Mouse (Mus musculus) MEL-GATA-1-ER (cell line): Measurements from ENCODE around the gene Gm20604.

ENCODE experiments used
- DNase-seq: peaks from one replicate; pipeline ENCODE4 v3.0.0-alpha.2; 2012; ENCODE audit warnings: low read depth; ENCODE audit errors: extremely low read depth

The Gm20604 gene

GRCm38 (mm10) chr12:102706833-102707463 lies 51.5 kb downstream of the Gm20604 start:
- DNase-seq = no peak

DNA sequence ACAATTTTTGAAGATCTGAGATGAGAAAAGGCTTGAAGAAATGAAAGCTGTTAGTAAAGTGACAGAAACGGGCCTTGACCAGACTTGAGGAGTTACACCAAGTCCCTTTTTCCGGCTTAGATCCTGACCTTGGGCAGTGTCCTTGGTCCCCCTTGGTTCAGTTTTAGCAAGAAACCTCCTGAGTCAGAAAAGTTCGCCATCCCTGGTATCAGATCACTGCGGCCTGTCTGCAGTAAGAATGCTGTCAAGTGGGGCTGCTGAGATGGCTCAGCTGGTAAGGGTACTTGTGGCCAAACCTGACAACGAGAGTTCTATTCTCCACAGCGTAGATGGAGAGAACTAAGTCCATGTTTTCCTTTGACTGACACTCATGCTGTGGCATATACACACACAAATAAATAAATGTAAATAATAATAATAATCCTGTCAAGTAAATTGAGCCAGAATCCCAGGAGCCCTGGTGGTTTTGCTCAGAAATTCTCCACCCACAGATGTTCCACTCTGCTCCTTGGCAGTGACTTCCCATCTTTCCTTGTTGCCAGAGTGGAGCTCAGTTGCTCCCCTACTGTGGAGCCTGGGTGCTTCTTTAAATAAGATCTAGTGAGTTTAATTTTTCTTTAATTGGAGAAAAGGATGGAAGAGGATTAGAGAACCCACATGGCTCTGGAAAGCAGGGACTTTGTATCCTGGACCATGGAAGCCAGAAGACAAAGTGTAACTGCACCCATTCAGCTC lies 52.4 kb downstream of the Gm20604 start:
- DNase-seq = no peak

DNA sequence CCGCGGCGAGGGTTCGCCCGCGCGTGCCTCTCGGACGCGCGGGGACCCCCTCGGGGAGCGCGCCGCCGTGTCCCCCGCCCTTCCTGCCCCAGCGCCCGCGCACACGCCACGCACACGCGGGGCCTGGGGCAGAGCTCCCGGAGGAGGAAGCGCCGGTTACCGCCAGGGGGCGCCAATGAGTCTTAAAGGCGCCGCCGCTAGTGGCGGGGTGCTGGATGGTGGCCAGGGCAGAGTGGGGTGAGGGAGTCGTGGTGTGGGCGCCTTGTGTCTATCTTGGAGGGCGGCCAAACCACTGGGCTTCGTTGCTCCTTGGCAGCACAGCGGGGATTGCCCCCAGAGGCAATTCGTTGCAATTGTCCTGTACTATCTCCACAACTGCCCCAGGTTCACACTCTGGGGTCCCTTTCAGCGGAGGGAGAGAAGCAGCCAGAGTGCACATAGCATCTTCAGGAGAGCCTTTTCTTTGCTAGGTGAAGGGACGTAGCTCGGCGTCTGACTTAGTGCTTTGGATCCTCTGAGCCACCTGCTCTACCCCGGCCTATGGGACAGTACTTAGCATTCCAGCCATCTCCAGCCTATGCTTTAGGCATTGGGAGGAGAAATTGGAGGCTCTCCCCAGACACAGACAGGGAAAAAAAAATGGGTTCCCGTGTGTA lies 53.1 kb downstream of the Gm20604 start:
- DNase-seq = peak; percentile 74

DNA sequence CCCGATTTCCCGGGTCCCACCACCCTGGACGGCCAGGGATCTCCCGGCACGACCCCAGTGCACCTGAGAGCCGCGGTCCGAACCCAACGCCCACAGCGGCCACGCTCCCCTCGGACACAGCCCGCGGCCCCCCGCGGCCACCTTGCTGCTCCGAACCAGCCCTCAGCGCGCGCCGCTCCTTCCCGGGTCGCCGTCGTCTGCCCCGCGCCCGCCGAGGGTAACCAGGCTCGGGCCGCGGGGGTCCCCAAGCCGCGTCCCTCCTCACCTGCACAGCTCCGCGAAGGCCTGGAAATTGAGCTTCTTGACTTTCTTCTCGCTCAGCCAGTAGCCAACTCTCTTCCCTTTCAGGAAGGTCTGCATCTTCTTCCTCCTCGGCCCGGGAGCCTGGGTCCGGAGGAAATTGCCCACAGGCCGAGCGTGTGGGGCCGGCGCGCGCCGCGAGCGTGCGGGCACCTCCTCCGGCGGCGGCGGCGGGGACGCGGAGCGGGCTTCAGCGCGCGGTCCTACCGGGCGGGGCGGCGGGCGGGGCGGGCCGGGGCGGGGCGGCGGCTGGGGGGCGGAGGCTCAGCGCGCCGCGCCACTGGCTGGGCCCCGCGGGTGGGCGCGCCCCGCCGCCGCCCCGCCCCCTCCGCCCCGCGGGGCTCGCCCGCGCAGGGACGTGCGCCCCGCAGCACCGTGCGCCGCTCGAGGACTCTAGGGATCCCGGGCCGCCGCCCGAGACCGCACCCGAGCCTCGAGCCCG lies 53.8 kb downstream of the Gm20604 start, which contains the start of gene Itpk1:
Itpk1 (minus strand) TSS at position 474 of the 742 bp plus-strand sequence.
- DNase-seq = no peak

DNA sequence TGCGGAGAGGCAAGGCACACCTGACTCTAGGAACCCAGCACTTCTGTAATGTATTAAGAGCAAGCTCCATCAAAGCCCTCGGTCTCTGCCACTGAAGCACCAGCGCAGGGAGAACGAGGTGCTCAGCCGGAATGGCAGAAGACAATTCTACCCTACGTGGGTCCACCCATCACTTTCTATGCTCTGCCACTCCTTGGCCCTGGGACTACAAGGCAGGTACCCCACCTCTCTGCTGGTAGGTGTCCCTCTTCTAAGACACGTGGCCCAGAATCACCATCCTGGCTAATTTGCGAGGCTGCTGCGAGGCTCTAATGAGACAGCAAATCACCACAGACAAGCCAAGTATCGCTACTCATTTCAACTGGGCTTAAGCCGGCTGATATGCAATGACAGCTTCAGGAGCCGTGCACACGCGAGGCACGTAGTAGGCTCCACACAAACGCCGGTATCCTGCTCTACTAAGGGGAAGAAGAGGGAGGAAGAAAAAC lies 54.5 kb downstream of the Gm20604 start:
- DNase-seq = no peak

DNA sequence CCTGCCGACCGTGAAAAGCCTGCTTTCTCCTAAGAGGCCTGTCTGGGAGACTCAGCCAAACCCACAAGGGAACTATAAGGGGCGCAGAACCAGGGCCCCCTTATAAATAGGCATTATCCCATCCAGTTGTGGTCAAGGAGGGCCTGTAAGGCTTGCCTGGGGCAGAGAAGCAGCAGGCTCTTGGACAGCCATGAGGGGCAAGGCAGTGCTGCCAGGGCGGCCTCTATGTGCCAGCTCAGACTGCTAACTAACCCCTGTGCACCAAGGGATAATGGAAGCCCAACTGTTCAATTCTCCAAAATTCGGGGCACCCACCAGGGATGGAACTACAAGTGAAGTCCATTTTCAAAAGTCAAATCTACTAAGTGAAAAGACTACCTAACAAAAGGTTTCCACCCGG lies 55.0 kb downstream of the Gm20604 start:
- DNase-seq = no peak

DNA sequence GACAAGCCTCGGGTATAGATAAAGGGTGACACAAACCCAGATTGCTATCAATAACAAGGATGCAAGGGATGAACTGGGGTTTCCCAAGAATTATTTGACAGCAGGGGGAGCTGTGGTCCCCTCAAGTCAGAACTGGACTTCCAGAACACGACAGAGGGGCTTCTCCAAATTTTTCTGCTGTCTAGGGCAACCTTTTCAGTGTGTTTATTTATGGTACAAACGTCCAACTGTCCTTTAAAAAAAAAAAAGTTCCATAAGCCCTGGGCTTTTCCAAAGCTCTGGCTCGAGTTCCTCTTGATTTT lies 55.4 kb downstream of the Gm20604 start:
- DNase-seq = no peak

DNA sequence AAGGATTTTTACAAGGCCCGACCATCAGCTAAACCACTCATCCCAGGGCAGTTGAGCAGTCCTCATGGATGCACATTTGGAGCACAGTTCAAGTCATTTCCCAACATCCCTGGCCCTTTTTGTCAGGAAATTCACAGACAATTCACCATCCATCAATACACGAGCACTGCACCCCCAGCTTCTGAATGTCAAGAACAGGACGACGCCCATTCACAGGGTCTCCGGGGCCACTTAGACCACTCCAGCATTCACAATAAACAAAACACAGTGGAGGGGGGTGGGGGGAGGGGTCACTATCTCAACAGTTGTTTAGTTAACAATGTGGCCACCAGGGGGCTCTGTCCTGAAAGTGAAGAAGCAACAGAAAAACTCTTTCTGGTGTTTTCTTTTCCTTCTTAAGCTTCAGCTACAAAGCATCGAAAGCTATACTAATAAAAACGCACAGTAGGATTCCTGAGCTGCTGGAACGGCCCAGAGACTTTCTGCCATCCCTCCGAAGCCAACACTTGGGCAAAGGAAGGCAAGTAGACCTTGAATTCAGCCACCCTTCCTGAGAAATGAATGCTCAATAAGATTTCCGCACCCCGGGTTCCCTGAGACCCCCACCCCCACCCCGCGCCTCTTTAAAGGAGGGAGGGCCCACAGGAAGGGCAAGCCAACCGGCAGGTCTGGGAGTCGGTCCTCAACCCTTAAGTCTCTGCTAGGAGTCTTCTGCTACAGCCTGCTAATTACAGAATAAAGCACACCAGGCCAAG lies 55.9 kb downstream of the Gm20604 start:
- DNase-seq = no peak

DNA sequence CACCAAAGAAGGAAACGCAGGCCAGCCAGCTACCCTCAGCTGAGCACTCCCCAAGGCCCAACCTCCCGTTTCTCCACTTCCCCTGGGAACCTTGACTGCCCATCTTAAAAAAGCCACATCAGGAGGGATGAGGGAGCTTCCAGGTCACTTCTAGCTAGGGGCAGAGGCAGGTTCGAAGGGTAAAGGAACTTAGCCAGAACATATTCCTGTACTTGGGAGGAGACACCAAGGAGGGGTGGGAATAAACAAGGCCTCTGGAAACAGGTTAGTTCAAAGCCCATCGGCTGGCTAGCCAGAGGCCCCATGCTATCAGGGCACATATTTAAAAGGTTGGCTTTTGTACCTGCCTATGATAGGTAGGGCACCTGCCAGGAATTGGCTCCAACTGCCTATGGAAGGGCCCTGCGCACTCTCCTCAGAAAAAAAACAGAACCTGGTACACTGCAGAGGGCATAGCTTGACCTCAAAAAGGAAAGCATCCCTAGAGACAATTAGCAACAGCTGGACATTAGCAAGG lies 56.7 kb downstream of the Gm20604 start:
- no peak for DNase-seq

- DNase-seq = no peak
Observed at GRCm38 (mm10) chr12:102700453-102700852, 58.0 kb downstream of the Gm20604 start.

DNA sequence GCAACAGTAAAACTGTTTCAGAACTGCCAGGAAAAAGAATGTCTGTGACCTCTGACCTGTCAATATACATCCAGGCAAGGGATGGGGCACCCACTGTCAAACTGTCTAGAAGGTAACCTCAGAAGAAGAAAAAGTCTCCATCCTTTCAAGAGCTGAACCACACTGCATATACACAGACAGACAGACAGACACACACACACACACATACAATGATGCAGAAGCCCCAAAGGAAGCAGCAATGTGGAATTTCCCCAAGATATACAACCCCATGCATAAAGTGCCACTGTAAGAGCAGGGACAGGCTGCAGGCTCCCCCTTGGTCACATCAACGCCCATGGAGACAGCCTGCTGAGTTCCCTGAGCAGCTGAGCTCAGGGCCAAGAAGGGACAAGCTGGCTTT lies 59.3 kb downstream of the Gm20604 start:
- no peak for DNase-seq

DNA sequence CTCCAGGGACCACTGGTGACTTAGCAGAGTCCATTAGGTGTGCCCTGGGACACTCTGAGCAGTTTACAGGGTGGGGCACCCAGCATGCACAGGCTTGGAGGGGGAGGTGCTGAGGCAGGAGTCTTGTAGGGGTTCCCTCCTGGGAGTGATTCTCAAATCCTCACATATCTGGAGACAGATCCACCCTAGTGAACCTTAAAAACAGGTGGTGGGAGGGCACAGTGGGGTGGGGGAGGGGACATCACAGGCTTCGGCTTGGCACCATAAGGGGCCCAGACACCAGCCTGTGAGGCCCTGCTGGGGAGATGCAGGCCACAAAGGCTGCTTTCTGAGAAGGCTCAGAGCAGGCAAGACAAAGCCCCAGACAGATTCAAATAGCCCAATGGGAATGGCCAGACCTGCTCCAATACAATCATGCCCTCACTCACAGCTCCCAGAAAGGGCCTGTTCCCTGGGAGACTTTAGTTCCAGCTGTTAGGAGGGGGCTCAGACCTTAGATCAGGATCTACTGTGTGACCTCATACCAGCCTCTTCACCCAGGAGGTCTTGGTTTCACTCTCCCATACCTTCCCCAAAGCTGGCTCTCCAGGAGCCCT lies 60.3 kb downstream of the Gm20604 start:
- DNase-seq = no peak

- no peak for DNase-seq
Observed at GRCm38 (mm10) chr12:102697381-102697780, 61.1 kb downstream of the Gm20604 start.

DNA sequence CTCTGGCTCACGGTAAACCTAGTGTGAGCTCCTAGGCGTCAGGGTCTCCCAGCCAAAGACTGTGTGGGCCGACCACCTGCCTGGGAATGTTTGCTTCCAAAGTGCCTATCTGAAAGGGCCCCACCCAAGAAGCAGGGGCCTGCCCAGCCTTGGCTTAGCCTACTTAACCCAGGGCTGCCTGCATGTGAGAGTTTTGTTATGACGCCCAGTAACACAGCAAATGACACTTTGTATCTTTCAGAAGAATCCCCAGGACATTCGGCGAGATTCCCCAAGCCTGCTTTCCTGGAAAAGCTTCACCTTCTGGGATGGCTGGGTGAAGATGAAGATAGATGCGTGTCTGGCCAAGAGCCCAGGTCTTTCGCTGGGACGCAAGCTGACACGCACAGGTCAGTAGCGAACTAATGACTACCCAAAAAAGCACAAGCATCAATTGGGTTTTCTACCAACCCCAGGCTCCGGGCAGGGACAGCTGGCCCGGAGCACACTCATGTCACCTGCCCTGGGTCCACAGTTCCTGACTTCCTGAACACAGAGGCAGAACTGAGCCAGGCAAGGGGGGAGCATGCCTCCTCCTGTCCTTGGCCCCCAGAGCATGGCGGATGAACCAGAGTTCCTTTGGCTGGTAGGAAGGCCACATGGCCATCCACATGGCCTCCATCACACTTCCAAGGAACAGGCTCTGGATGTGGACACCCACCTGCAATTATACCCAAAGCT lies 61.7 kb downstream of the Gm20604 start:
- no peak for DNase-seq

GRCm38 (mm10) chr12:102695369-102696239 lies 62.9 kb downstream of the Gm20604 start:
- DNase-seq = no peak

- DNase-seq = no peak
Observed at GRCm38 (mm10) chr12:102691761-102692160, 66.7 kb downstream of the Gm20604 start.
